Mouse (Mus musculus) left cerebral cortex, adult 18-20 months (tissue): ENCODE results near the gene Ints6l. TPM values are rescaled to one million over a fixed set of nuclear protein-coding genes. Genes with fewer than 3 reads are reported as not detected.

Experiments used
- DNase-seq, 2 experiments: peaks; one replicate each; pipeline ENCODE4 v3.0.0; 2021 to 2022; ENCODE audit warnings: low spot score in 2 of 2, mixed read lengths in 1 of 2
- long read RNA-seq, 2 experiments: library from polyadenylated mRNA; stranded (forward); transcript quantifications; one replicate each; pipeline ENCODE4 v2.0.0; 2021
- total RNA-seq, 2 experiments: library from RNA; stranded (reverse); gene quantifications; 2 replicates each; pipeline ENCODE4 v1.2.3; 2021

The Ints6l gene
- total RNA-seq: 10 to 100 TPM; 32.1 to 35.7 TPM
- long read RNA-seq, experiment 1, transcript Ints6l-201 (17 exons, 3,766 nt): major isoform, 5 of 26 reads
- long read RNA-seq, experiment 1, partial matches to known transcripts: 10 of 26 reads
- long read RNA-seq, experiment 1, other reads (novel, unspliced or antisense): 11 of 26 reads
- long read RNA-seq, experiment 2, partial matches to known transcripts: 2 of 14 reads
- long read RNA-seq, experiment 2, other reads (novel, unspliced or antisense): 10 of 14 reads

DNA sequence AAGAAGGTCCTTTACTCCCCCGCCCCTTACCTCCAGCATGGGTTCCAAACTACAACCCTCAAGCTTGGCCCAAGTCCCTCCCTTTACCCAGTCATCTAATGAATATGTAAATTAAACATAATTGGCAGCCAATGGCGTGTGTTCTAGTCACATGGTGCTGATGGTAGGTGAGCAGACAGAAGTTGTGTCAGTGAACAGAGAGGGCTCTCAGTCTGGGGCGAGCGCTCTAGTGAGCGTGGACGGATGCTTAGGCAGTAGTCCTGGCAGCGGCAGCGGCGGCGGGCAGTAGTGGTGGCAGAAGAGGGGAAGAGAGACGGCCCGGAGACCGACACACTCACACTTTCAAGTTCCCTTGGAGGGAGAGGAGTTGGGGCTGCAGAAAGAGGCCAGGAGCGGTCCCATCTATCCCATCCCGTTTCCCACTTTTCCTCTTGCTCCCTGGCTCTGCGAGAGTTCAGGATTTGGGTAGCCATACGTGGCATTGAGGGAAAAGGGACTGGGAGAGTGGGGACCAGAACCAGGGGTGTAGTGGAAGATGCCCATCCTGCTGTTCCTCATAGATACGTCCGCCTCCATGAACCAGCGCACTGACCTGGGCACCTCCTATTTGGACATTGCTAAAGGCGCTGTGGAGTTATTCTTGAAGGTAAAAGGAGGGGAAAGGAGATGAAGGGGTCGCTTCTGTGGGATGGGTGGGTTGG lies at the start of gene Ints6l:
Ints6l (plus strand) TSS at position 187 of the 701 bp plus-strand sequence.
- DNase-seq: peak; percentile 70 to 82

DNA sequence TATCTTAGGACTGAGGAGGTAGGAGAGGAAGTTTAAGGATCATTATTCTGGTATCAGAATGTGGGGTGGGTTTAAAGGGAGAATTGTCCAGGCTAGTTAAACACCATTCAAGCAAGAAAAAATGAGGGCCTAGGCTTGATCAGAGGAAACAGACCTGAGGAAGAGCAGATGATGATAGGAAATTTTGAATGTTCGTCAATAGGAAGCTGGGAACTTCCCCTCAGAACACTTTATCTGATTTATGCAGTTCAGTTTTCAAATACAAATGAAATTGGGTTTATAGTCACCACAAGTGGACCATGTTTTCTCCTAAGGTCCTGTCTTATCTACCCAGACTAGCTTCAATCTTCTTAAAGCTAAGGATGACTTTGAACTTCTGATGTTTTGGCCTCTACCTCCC lies 49.2 kb upstream of the Ints6l start:
- DNase-seq: no peak

DNA sequence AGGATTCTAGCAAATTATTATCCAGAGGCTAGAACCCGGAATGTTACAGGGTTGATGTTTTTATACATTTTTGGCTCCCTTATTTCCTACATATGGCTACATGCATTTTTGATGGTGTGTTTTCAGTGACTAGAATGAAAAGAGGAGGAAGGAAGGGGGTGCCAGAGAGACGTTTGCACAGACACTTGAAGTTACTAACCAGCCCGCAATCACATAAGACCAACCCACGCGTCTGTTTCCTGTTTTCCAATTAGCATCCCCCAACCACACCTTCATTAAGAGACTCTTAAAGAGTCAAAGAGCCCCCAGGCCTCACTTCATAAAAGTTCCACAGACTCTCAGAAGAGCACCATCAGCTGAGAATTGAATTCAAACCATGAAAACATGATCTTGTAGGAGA lies 48.5 kb upstream of the Ints6l start:
- DNase-seq: no peak

DNA sequence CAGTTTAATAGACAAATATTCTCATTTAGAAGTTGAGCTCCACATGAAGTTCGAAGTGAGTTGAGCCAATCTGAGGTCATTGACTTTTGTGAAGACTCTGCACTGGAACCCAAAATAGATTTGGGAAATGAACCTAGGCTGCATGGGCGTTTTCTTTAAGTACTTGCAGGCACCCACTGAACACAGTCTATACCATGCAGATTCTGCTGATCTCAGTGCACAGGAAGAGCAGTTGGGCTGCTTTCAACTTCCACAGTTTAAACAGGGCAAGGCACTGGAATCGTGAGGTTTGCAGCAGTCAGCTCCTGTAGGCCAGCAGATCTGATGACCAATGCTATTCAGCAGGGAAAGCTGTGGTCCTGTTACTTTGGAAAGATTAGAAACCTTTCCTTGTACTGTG lies 38.4 kb upstream of the Ints6l start:
- DNase-seq: no peak

DNA sequence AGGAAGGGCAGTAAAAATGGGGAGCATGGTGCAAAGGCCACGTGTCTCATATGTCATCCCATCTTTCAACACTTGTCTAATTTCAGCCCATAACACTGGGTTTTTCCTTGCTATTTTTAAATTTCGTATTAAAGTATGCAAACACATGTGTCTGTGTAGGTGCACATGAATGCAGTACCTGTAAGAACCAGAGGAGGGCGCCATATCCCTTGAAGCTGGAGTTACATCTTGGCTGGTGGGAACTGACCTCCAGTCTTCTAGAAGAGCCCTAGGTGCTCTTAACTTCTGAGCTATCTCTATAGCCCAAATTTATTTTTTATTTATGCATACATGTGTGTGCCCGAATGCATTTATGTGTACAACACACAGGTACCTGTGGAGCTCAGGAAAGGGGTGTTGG lies 37.1 kb upstream of the Ints6l start:
- DNase-seq: no peak

DNA sequence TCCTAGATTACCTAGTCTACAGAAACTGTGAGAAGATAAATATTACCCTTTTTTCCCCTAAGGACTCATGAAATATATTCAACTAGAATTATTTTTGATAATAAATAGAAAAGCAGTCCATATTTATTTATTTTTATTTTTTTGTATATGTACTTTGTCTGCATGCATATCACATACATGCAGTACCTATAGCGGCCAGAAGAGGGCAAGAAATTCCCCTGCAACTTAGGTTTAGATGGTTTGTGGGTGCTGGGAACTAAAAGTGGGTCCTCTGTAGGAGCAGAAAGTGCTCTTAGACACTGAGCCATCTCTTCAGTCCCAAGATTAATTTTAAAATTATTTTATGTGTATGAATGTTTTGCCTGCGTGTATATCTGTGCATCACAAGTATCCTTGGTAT lies 24.1 kb upstream of the Ints6l start:
- DNase-seq: no peak

DNA sequence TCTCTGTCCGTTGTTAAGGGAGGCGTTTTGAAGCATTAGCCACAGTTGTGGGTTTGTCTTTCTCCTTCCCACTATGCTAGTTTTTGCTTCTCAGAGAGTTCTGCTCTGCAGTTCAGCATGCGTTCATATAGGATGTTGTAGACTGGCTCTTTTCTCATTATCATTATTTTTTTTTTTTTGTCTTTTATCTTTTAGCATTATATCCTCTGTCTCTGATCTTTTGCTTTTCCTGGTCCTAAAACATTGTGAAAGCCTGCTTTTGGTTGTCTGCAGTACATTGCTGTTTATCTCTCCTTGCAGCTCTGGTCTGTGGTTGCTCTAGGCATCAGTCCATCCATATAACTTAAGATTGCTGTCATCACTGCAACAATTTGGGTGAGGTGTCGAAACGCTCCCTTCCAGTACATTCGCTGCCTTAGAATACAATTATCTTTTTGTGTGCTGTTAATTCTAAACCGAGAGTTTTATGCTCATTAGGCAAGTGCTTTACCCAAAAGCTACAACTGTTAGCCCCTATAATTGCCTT lies 18.8 kb upstream of the Ints6l start:
- no peak for DNase-seq

DNA sequence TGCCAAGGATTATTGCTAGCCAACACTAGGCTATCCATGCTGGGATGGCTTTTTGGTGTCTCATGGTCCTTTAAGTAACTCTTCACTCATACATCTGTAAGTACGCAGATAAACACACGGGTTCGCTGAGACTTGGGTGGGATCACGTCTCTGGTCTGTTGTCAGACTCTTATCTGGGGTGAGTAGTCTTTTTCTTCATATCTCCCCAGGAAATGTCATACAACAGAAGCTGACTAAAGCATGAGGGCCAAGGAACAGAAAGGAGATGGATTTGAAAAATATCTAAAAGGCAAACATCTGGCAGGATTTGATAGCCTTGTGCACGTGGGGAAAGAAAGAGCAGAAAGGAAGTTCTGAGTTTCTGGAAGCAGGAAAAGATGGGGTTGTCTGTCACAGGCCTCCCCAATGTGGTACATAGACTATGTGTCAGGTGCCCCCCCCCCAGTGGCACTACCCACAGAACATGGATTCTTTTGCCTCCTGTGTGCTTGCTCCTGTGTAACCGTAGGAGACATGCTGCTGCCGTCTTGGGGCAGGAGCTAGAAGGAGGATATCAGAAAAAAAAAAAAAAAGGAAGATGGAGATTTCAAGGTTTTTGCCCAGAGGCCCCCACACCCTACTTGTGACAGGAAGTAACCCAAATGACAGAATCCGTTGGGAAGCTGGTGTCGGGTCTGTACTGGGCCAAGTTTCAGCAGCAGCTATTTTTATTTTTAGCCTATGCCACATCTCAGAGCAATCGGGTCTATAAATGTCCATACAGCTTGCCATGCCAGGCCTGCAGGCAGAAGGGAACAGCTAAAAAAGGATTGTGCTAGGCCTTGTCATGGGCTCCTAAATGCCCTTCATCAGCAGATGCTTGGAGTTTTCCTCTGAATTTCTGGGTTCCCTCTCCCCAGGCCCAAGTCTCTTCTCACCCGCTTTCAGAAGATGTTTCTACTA lies 7.9 kb upstream of the Ints6l start:
- DNase-seq: no peak

DNA sequence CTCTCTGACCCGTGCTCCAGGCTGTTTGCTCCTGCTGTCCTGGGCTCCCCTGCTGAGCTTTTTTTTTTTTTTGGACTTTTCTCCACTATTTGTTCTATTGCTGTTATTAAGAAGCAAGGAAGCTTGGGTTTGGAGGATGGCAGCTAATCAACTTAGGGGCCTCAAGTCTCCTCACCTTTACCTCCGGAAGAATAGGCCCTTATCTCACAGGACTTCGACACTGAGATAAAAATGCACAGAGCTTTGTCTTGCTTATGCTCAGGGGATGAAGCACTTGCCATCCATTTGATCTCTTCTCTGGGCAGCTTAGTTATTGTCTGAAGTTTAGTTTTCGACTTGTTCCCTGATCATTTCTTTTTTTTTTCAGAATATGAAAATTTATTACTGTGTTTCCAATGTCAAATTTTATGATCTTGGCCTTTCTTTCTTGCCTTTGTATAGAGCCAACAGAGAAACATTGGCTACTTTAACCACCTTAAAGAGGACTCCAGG lies 7.1 kb upstream of the Ints6l start, which contains the start of gene Gm2174:
Gm2174 (plus strand) TSS at position 442 of the 492 bp plus-strand sequence.
- DNase-seq: no peak

DNA sequence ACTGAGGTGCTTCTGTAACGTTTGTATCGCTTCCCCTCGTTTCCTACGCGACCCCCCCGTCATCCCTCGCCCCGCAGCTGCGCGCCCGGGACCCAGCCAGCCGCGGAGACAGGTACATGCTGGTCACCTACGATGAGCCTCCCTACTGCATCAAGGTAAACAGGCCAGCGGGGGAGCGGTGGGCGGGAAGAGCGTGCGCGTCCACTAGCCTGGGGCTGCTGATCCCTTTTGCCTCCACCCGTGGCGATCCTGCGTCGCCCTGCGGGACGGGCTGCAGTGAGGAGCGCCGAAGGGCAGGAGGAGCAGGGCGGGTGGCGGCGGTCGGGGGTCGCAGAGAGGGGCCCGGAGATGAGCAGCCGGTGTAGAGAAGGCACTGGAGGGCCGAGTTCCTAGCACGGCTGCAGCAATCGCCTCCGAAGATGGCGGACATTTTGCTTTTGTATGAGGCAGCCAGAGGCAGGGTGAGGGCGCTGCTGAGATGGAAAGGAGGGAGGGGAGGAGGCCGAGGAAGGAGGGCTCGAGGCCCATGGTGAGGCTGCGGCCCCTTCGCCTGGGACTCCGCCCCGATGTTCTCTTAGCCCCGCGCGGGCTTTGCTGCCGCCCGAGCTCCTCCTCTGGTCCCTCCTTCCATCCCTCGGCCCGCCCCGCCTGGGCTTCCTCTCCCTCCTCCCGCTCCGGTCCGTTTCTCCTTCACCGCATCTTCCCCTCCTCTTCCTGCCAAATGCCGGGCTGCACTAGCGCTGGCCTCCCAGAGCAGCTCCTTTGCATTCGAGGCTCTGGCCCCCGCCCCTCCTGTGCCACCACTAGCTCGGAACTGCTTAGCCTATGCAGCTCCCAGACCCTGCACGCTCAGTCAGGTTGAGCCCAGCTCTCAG lies 952 bp downstream of the Ints6l start:
- peak; percentile 79 to 86 for DNase-seq

DNA sequence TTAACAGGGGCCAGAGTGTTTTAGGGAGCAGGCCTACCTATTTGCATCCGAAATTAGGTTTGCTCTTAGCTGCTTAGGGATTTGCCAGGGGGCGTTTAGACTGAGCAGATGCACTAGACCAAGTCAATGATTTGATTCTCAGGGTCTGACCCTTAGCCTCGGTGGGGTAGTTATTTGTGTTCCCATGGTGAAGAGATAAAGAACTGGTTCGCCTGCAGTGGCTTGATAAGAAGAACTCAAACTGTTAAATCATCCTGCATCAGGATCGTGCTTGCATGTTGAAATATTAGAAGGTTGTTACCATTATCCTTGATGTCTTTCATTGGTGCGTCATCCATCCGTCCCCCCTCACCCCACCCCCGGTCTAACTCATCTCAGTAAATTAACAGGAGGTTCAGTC lies 1.7 kb downstream of the Ints6l start:
- DNase-seq: no peak

DNA sequence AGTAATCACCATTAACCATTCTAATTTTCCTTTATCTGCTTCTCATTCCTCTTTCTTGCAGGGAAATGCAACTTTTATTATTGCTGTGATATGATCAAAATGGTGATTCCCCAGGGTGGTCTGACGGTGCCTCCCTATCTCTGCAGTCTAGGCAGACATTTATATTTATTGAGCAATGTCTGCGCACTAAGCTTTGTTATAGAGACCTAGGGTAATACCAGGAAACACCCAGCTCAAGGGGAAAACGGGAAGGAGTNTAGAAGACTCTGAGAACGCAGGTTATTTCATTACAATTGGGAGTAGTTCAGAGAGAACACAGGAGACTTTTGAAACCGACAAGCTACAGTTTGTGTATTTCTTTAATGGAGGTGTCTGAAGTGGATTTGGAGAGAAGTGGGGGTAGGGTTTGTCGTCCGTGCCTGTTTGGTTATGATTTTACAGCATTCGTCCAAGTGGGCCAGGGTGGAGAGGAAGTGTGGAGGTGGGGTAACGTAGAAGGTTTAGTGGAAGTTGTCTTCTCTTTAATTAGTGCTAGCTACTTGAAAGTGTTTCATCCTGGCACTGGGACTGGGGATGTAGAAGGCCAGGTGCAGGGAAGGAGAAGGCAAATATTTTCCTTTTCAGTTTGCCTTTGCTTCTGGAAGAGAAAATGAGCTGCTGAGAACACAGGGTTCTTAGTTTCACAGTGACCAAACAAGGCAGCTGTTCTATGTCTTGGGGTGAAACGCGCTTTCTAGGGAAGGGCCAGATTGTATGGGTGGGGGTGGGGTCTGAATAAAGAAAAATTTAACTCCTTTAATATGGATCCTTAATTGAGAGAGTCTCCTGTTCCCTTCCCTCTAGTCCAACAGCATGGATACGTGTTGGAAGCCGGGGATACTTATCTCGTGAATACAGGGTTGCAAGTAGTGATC lies 7.6 kb downstream of the Ints6l start:
- no peak for DNase-seq

DNA sequence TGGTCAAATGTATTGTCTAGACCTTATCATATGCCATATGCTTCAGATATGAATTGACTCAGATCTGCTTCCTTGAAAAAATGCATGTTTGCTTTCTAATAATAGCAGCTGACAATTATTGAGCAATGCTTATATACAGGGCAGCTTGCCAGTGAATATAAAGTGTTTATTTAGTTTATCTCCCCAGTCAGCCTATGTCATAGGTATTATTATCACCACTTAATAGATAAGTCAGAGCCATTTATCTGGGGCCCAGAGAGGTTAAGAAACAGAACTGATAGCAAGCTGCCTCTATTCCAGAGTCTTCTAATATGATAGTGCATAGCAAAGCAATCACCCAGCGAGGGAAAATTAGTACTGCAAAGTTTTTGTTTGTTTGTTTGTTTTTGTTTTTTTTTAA lies 10.2 kb downstream of the Ints6l start:
- no peak for DNase-seq

DNA sequence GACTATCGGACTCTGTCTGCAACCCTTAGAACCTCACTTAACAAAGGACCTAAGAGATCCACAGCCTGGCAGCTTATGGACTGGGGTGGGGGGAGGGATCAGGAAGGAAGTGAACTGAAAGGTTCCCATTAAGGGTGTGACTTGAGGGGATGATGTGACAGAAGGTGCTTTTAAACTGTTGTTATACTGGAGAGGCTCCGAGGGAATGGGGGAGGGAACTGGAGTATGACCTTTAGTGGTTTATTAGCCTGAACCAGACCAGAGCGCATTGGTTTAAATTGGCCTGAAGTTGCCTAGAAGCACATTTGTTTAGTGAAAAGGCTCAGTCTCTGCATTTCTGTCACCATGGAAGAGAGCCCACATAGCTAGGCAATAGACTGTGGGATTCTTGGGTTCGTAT lies 13.0 kb downstream of the Ints6l start:
- no peak for DNase-seq

DNA sequence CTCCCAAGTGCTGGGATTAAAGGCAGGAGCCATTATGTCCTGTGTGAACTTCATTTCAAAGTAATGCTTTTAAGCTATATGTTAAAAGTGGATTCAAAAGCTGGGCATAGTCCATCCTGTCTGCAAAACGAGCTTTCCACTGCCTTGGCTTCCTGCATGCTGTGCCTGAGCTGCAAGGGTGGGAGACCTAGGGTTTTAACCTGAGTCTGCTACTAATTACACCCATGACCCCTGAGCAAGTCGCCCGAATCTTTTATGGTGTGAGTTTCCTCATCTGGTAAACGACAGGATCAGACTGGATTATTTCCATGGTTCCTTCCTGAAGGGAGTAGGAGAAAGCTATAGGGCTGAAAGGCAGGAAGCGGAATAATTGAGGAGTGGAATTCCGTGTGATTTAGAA lies 13.8 kb downstream of the Ints6l start:
- no peak for DNase-seq

DNA sequence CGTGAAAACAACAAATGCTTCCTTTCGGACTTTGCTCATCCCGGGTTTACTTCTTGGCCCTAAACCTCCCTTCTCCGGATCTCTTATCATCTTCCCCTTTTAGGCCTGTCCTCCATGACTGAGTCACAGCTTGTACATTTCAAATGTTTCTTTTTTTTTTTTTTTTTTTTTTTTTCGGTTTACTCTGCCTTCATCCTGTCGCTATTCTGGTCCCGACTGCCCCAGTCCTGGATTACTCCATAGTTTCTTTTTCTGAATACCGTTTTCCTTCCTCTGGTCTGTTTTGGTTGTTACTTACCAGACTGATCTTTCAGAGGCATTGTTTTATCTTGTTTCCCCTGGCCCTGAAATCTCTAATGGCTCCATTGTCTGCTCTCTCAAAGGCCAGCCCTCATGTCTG lies 19.4 kb downstream of the Ints6l start:
- DNase-seq: no peak

DNA sequence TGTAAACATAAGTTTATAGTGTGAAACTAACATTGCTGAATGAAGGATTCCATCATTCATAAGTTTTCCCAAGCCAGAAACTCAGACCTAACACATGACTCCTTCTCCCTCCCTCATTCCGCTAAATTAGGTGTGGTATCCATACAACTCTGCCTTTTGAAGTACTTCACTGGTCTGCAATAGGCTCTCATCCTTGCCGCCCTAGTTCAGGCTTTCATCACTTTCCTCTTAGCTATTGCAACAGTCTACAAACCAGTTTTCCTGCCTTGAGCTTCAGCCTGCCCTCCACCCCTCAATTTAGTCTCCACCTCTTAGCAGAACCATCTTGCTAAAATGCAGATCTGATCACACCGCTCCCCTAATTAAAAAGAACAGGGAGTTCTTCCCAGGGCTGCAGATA lies 22.9 kb downstream of the Ints6l start:
- DNase-seq: no peak

DNA sequence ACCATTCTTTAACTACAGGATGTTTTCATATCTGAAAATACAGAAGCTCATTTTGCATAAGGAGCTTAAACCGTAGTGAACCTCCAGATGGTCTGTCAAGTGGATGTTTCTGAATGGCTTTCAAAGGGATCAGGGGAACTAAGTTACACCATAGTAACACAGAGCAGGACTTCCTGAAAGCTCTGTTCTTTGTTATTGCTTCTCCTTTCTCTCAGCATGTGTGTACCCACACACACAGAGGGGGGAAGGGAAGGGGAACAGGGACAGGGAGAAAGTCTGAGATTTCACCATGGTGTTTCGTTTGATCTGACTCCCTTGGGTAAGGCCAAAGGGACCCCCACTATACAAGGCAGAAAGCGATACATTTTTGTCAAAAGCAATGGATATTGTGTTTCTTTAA lies 27.2 kb downstream of the Ints6l start:
- no peak for DNase-seq

DNA sequence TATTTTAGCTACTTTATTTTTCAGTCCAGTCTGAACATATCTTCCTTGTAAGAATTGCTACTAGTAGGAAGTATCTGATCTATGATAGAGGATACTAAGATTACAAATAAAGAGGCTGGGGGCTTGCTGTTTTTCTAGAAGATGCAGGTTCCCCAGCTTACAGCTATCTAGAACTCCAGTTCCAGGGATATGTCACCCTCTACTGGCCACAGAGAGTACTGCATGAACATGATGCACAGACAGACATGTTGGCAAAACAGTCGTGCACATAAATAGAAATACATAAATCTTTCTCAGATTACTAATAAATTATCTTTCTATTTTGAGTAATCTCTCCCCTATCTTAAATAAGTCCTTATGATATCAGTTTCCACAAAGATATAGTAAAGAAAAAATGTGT lies 35.1 kb downstream of the Ints6l start:
- peak; percentile 60 to 82 for DNase-seq
